Mouse (Mus musculus) lung, embryonic 14.5 days (tissue): ENCODE results near the gene Ttc28. TPM values are rescaled to one million over a fixed set of nuclear protein-coding genes. Genes with fewer than 3 reads are reported as not detected.
"Not testable (repeated sequence)": the region's sequence is repeated elsewhere in the genome, so short reads cannot be mapped to it uniquely, and the experiment has no call there.

Experiments used
- ATAC-seq: fragments of 200-750 bp; cut with Nextera tagmentation; 2 replicates; pipeline ENCODE4 v1.8.0; 2017; ENCODE audit warnings: mild to moderate bottlenecking, moderate TSS enrichment, moderate library complexity; ENCODE audit not compliant: insufficient read depth
- DNase-seq: peaks from one replicate; pipeline ENCODE4 v3.0.0-alpha.2; 2015
- H3K27ac ChIP-seq: fragments of 300-500 bp; sonication (generic); 2 replicates; pipeline ENCODE4 v1.5.1; 2014; ENCODE audit warnings: low read depth, mild to moderate bottlenecking, moderate library complexity
- H3K27me3 ChIP-seq: fragments of 300-500 bp; sonication (generic); 2 replicates; pipeline ENCODE4 v1.6.1; 2014; ENCODE audit warnings: low read length, control low read depth; ENCODE audit not compliant: insufficient read depth
- H3K36me3 ChIP-seq: fragments of 300-500 bp; sonication (generic); 2 replicates; pipeline ENCODE4 v1.6.1; 2014; ENCODE audit warnings: control low read depth; ENCODE audit not compliant: insufficient read depth
- H3K4me1 ChIP-seq: fragments of 300-500 bp; sonication (generic); 2 replicates; pipeline ENCODE4 v1.6.1; 2014; ENCODE audit warnings: antibody characterized with exemption, control low read depth; ENCODE audit not compliant: insufficient read depth
- H3K4me2 ChIP-seq: fragments of 300-500 bp; sonication (generic); 2 replicates; pipeline ENCODE4 v1.6.1; 2014; ENCODE audit warnings: mild to moderate bottlenecking
- H3K4me3 ChIP-seq: fragments of 300-500 bp; sonication (generic); 2 replicates; pipeline ENCODE4 v1.5.1; 2014; ENCODE audit warnings: low read depth, low read length
- H3K9ac ChIP-seq: fragments of 300-500 bp; sonication (generic); 2 replicates; pipeline ENCODE4 v1.6.1; 2014
- H3K9me3 ChIP-seq: fragments of 300-500 bp; sonication (generic); 2 replicates; pipeline ENCODE4 v1.6.1; 2016; ENCODE audit warnings: low read depth, low read length, control low read depth
- CTCF ChIP-seq: IDR thresholded peaks from 2 replicates; pipeline ENCODE4 v1.5.1; 2016; ENCODE audit warnings: antibody characterized with exemption, low read depth
- WGBS: fragments of 180-500 bp; shearing (Covaris S2); extraction: QIAGEN DNeasy Blood & Tissue Kit; methylation state at CpG from one replicate; pipeline ENCODE4 v1.1.7; 2014; 5-methylcytosine and 5-hydroxymethylcytosine counted together
- polyA plus RNA-seq: library from polyadenylated mRNA; unstranded; fragments of >200 nt; fragmentation: Nextera tagmentation; extraction: Ambion mirVana; gene quantifications from 2 replicates; pipeline ENCODE4 v1.2.1, GENCODE M21; 2014

The Ttc28 gene
- polyA plus RNA-seq, 1 experiment from 2014 or later = 15.2 TPM

- H3K27me3 ChIP-seq = no peaks in the 10 kb centered on the region
- WGBS = 9% methylated on average over 8 of the region's 8 CpGs
- H3K36me3 ChIP-seq = peaks cover 26% of the 10 kb centered on the region
- TF ChIP-seq CTCF = no peak
- ATAC-seq (peak; percentile 49), DNase-seq (peak; percentile 52)
- no peaks in the 10 kb centered on the region for H3K9me3 ChIP-seq
- H3K27ac ChIP-seq = peak overlapping the region; percentile 64
- no peak overlapping the region for H3K4me2 ChIP-seq
- H3K4me3 ChIP-seq = no peak overlapping the region
- no peak overlapping the region; the same call in 1 of the 2 replicates for H3K9ac ChIP-seq
- H3K4me1 ChIP-seq = no peaks in the 10 kb centered on the region
Measured at GRCm38 (mm10) chr5:110869242-110869669, 10.3 kb upstream of the Ttc28 start.

- Histone ChIP-seq H3K9ac (no peak overlapping the region), H3K9me3 (no peaks in the 10 kb centered on the region), H3K4me1 (no peaks in the 10 kb centered on the region), H3K27ac (no peak overlapping the region), H3K27me3 (no peaks in the 10 kb centered on the region), H3K36me3 (peaks cover 24% of the 10 kb centered on the region), H3K4me3 (no peak overlapping the region), H3K4me2 (no peak overlapping the region)
- ATAC-seq (no peak), DNase-seq (no peak)
- no peak for TF ChIP-seq CTCF
- 90% methylated on average over 6 of the region's 6 CpGs for WGBS
Measured at GRCm38 (mm10) chr5:110873160-110873559, 6.4 kb upstream of the Ttc28 start.

GRCm38 (mm10) chr5:110874711-110875110, 4.9 kb upstream of the Ttc28 start:
- ATAC-seq (no peak), DNase-seq (peak; percentile 55)
- H3K4me2 ChIP-seq = no peak overlapping the region
- no peaks in the 10 kb centered on the region for H3K27me3 ChIP-seq
- H3K9ac ChIP-seq = no peak overlapping the region
- no peak overlapping the region for H3K4me3 ChIP-seq
- H3K4me1 ChIP-seq = no peaks in the 10 kb centered on the region
- TF ChIP-seq CTCF = no peak
- no peaks in the 10 kb centered on the region for H3K9me3 ChIP-seq
- no peak overlapping the region for H3K27ac ChIP-seq
- peaks cover 24% of the 10 kb centered on the region for H3K36me3 ChIP-seq

GRCm38 (mm10) chr5:110875286-110875685, 4.3 kb upstream of the Ttc28 start:
- 86% methylated on average over 1 of the region's 1 CpGs for WGBS

GRCm38 (mm10) chr5:110877666-110878505, 1.7 kb upstream of the Ttc28 start:
- no peaks in the 10 kb centered on the region for H3K4me1 ChIP-seq
- peaks cover 15% of the 10 kb centered on the region; the same call in 1 of the 2 replicates for H3K36me3 ChIP-seq
- no peak for DNase-seq
- ATAC-seq = no peak
- H3K4me3 ChIP-seq = no peak overlapping the region
- TF ChIP-seq CTCF = no peak
- WGBS = 94% methylated on average over 5 of the region's 5 CpGs
- no peak overlapping the region for H3K4me2 ChIP-seq
- H3K9me3 ChIP-seq = no peaks in the 10 kb centered on the region
- H3K9ac ChIP-seq = no peak overlapping the region
- no peak overlapping the region for H3K27ac ChIP-seq
- H3K27me3 ChIP-seq = no peaks in the 10 kb centered on the region

More at GRCm38 (mm10) chr5:110875286-110875685, 4.3 kb upstream of the Ttc28 start:
- no peak for TF ChIP-seq CTCF
- DNase-seq (no peak), ATAC-seq (no peak)
- H3K9me3 ChIP-seq = no peaks in the 10 kb centered on the region
- H3K4me2 ChIP-seq = no peak overlapping the region
- no peaks in the 10 kb centered on the region for H3K4me1 ChIP-seq
- no peak overlapping the region for H3K9ac ChIP-seq
- H3K27me3 ChIP-seq = no peaks in the 10 kb centered on the region
- H3K4me3 ChIP-seq = no peak overlapping the region
- no peak overlapping the region for H3K27ac ChIP-seq
- peaks cover 22% of the 10 kb centered on the region for H3K36me3 ChIP-seq

GRCm38 (mm10) chr5:110878526-110878925, 1.1 kb upstream of the Ttc28 start:
- not testable (repeated sequence) for H3K27me3 ChIP-seq, H3K9me3 ChIP-seq, H3K4me3 ChIP-seq, H3K36me3 ChIP-seq, H3K27ac ChIP-seq, DNase-seq, H3K4me1 ChIP-seq, H3K9ac ChIP-seq, ATAC-seq, H3K4me2 ChIP-seq
- WGBS = 97% methylated on average over 1 of the region's 1 CpGs

- Histone ChIP-seq H3K36me3 (0 out of 2 replicates have a peak, but pooled peaks cover 6% of the 10 kb centered on the region), H3K4me3 (peak overlapping the region; percentile 80), H3K4me1 (no peaks in the 10 kb centered on the region), H3K27ac (peak overlapping the region; percentile 69; the same call in 1 of the 2 replicates), H3K4me2 (peak overlapping the region; percentile 92), H3K27me3 (no peaks in the 10 kb centered on the region), H3K9me3 (no peaks in the 10 kb centered on the region), H3K9ac (peak overlapping the region; percentile 83)
- WGBS = 59% methylated on average over 7 of the region's 7 CpGs
- no peak for DNase-seq
- no peak for TF ChIP-seq CTCF
- peak; percentile 3; the same call in 1 of the 2 replicates for ATAC-seq
Measured at GRCm38 (mm10) chr5:110879042-110879441, 561 bp upstream of the Ttc28 start.
